ENCODE assay signal across 8 mouse cellular contexts in genomic region chr7:49762605-49763004, GRCm38 (mm10). TPM values are rescaled to one million over a fixed set of nuclear protein-coding genes. Genes with fewer than 3 reads are reported as not detected.
DNase-seq lines count a peak whose midpoint lies in the region; ATAC-seq and TF ChIP-seq lines count a peak whose summit lies in the region.
"Had no signal": no experiment of that assay in that cellular context is flagged by ENCODE, and none has a peak within 500 bp of the region (broad histone marks: within the 10 kb centered on the region; RNA-seq: fewer than 3 reads in every experiment).

No protein-coding gene starts in this region.

- H3K36me3 ChIP-seq in kidney, embryonic 16.5 days (ENCODE audit: insufficient read depth, low read length), result no peaks in the 10 kb centered on the region
- H3K36me3 ChIP-seq in thymus, adult 2 months (ENCODE audit: control insufficient read depth, insufficient read depth, low read length), result no peaks in the 10 kb centered on the region; the same call in 1 of the 2 replicates

- peaks cover 6% of the 10 kb centered on the region for H3K9me3 ChIP-seq in kidney, embryonic 16.5 days (ENCODE audit: low read length)

- H3K4me1 ChIP-seq in kidney, embryonic 16.5 days (ENCODE audit: insufficient read depth, low read length), result no peaks in the 10 kb centered on the region
- H3K4me1 ChIP-seq in thymus, adult 2 months (replicated peaks; ENCODE audit: control insufficient read depth, insufficient read depth, low read length), result peaks cover 5% of the 10 kb centered on the region; the same call in 1 of the 2 replicates

- no peak overlapping the region for H3K27ac ChIP-seq in kidney, embryonic 16.5 days (ENCODE audit: low read length)
- no peak overlapping the region for H3K27ac ChIP-seq in thymus, adult 2 months (ENCODE audit: control insufficient read depth, insufficient read depth, low read length)

- no peak overlapping the region for H3K4me3 ChIP-seq in kidney, embryonic 16.5 days (ENCODE audit: low read length)
- no peak overlapping the region for H3K4me3 ChIP-seq in thymus, adult 2 months (ENCODE audit: control insufficient read depth, insufficient read depth, low read length)

- peak; percentile 59 for DNase-seq in urinary bladder, postnatal 14 days (ENCODE audit: low spot score)
- DNase-seq in urinary bladder, postnatal 4 days (ENCODE audit: low spot score in 2 of 2), result no peak
- peak; percentile 80 for DNase-seq in adrenal gland, postnatal 25 days
- peak; percentile 90 for DNase-seq in liver
- no peak for DNase-seq in thymus, adult 2 months
- DNase-seq in B cell, adult 2 months, result no peak
- DNase-seq: cerebellum, adult 2 months had no signal

- no peak overlapping the region for H3K9ac ChIP-seq in kidney, embryonic 16.5 days (replicated peaks; ENCODE audit: low read length)

- H3K4me2 ChIP-seq in kidney, embryonic 16.5 days (replicated peaks; ENCODE audit: low read depth, low read length), result no peak overlapping the region

- ATAC-seq in kidney, embryonic 16.5 days (ENCODE audit: low FRiP score, low TSS enrichment), result no peak

- WGBS in kidney, embryonic 16.5 days, result 80% methylated on average over 13 of the region's 13 CpGs
- WGBS in thymus, adult 2 months, result 94% methylated on average over 13 of the region's 13 CpGs

- no peak for TF ChIP-seq CTCF in thymus, adult 2 months (IDR thresholded peaks at IDR 0.05; ENCODE audit: borderline replicate concordance, control insufficient read depth, extremely low read depth, insufficient read depth, low read length, poor library complexity)

- no peak for TF ChIP-seq POLR2A in thymus, adult 2 months (IDR thresholded peaks at IDR 0.05; ENCODE audit: control insufficient read depth, extremely low read depth, insufficient read depth, low read length, poor library complexity)

- H3K27me3 ChIP-seq in kidney, embryonic 16.5 days (ENCODE audit: insufficient read depth, low read length), result 0 out of 2 replicates have a peak, but pooled peaks cover under 1% of the 10 kb centered on the region
- no peaks in the 10 kb centered on the region for H3K27me3 ChIP-seq in thymus, adult 2 months (ENCODE audit: control insufficient read depth, insufficient read depth, low read length)

RNA-seq across cellular contexts. Expression of gene Htatip2, which starts 3.7 kb away (rescaled TPM):
- total RNA-seq in adrenal gland, postnatal 25 days (2021), result 36.6 and 42.5 TPM in 2 replicates
- 9.4 and 11.2 TPM in 2 replicates for polyA plus RNA-seq in kidney, embryonic 16.5 days (2015; fragmentation: Nextera tagmentation; extraction: Ambion mirVana)
- 10.6 and 11.9 TPM in 2 replicates for polyA plus RNA-seq in thymus, adult 2 months (2012; rRNA removed)

RNA-seq across cellular contexts. Expression of gene Prmt3, which starts 15.5 kb away (rescaled TPM):
- total RNA-seq in adrenal gland, postnatal 25 days (2021), result 34.1 and 38.4 TPM in 2 replicates
- polyA plus RNA-seq in kidney, embryonic 16.5 days (2015; fragmentation: Nextera tagmentation; extraction: Ambion mirVana), result 62.8 and 64.0 TPM in 2 replicates
- polyA plus RNA-seq in thymus, adult 2 months (2012; rRNA removed), result 35.0 and 62.8 TPM in 2 replicates

Comparison
In these comparisons a context has a peak if more than half of its experiments do, and no peak if none do; other contexts are left out.
1. DNase-seq: peak in urinary bladder, postnatal 14 days (single experiment), adrenal gland, postnatal 25 days (single experiment) and liver (single experiment); none in urinary bladder, postnatal 4 days (0 of 2), thymus, adult 2 months (single experiment) and B cell, adult 2 months (0 of 2).